Mouse (Mus musculus) stomach, postnatal 0 days (tissue): Measurements from ENCODE around the gene Hpcal1.

Experiments used
- CTCF ChIP-seq: IDR thresholded peaks from 2 replicates; pipeline ENCODE4 v1.5.1; 2016; ENCODE audit warnings: antibody characterized with exemption, low read depth, mild to moderate bottlenecking, moderate library complexity
- EP300 ChIP-seq: optimal IDR thresholded peaks from 2 replicates; pipeline ENCODE3; 2016; ENCODE audit warnings: antibody characterized with exemption

- TF ChIP-seq CTCF (no peak), EP300 (no peak)
These were observed 38.7 kb downstream of the Hpcal1 start for GRCm38 (mm10) chr12:17729211-17729900.
